Mouse (Mus musculus): ENCODE results near the gene Mmp24. TPM values are rescaled to one million over a fixed set of nuclear protein-coding genes. Genes with fewer than 3 reads are reported as not detected.
A peak's percentile ranks its signal among the peaks of the same experiment; 100 is the strongest.

Mmp24 gene
- polyA plus RNA-seq, 1 experiment from 2014 or later = 19.6 TPM

DNA sequence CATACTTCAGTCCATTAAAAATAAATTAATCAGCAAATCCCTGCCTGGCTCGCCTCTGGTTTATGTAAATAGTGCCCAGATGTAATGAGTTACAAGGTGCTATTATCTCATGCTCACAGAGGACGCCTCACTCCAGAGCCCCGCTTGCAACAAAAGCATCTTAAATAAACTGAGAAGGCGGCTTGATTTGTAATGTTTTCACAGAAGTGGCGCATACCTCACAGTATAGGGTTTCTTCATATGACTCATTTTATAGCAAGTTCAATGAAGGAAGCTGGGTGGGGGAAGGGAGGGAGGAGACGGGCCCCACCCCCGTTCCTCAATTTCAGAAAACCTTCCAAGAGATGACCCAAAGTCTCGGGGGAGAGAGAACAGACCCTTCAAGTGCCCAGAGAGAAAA lies 71.8 kb downstream of the Mmp24 start:
- no peak overlapping the region for H3K4me3 ChIP-seq
- H3K9me3 ChIP-seq = no peaks in the 10 kb centered on the region
- WGBS = 90% methylated on average over 8 of the region's 8 CpGs
- H3K9ac ChIP-seq = no peak overlapping the region
- H3K4me2 ChIP-seq = no peak overlapping the region
- no peaks in the 10 kb centered on the region for H3K27me3 ChIP-seq
- no peaks in the 10 kb centered on the region for H3K4me1 ChIP-seq (replicated peaks)
- peaks cover 30% of the 10 kb centered on the region for H3K36me3 ChIP-seq
- H3K27ac ChIP-seq (replicated peaks) = no peak overlapping the region
- no peak for ATAC-seq (ENCODE audit: low FRiP score, low read depth)

DNA sequence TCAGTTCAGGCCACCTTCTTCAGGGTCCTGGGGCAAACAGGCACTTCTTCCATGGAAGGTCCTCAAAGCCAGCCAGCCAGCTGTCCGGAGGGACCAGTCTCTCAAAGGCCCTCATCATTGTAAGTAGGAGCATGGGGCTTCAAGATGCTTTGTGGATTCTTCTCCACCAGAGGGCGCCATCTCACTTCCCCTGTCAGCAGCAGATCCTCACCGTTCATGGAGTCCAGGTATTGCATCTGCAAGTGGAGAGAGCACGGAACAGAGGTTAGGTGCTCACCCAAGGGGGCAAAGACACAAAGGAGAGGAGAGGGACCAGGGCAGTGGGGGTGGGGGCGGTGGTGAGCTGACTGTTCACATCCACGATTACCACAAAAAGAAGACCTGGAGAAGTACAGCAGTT lies 73.1 kb downstream of the Mmp24 start:
- H3K27ac ChIP-seq (replicated peaks) = no peak overlapping the region
- H3K4me3 ChIP-seq = no peak overlapping the region
- peaks cover 30% of the 10 kb centered on the region for H3K36me3 ChIP-seq
- no peaks in the 10 kb centered on the region for H3K4me1 ChIP-seq (replicated peaks)
- 41% methylated on average over 6 of the region's 6 CpGs for WGBS
- H3K9ac ChIP-seq = no peak overlapping the region
- ATAC-seq (ENCODE audit: low FRiP score, low read depth) = no peak
- H3K27me3 ChIP-seq = no peaks in the 10 kb centered on the region
- no peak overlapping the region for H3K4me2 ChIP-seq
- no peaks in the 10 kb centered on the region for H3K9me3 ChIP-seq

DNA sequence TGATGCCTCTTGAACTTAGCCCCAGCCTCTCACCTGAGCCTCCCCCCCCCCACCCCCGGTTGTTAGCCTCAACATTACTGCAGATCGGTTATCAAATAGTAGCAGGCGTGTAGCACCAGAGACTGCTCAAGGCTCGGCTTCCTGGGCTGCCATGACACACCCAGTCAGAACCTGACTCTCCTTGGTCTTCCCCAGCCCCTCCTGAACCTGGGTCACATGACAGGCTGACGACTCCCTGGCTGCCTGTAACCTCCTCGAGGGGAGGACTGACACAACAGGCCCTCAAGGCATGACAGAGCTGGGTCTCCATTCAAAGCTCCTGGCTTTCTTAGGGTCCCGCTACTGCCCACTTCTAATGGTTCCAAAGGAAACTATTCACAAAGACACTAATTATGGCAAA lies 74.3 kb downstream of the Mmp24 start:
- Histone ChIP-seq H3K27me3 (no peaks in the 10 kb centered on the region), H3K9ac (no peak overlapping the region), H3K27ac (replicated peaks) (no peak overlapping the region), H3K36me3 (peaks cover 30% of the 10 kb centered on the region), H3K9me3 (no peaks in the 10 kb centered on the region), H3K4me2 (no peak overlapping the region), H3K4me1 (replicated peaks) (no peaks in the 10 kb centered on the region), H3K4me3 (no peak overlapping the region)
- ATAC-seq (ENCODE audit: low FRiP score, low read depth) = no peak
- WGBS = 77% methylated on average over 7 of the region's 7 CpGs

- no peak overlapping the region for H3K4me3 ChIP-seq
- H3K27me3 ChIP-seq = no peaks in the 10 kb centered on the region
- H3K27ac ChIP-seq (replicated peaks) = no peak overlapping the region
- no peaks in the 10 kb centered on the region for H3K4me1 ChIP-seq (replicated peaks)
- 81% methylated on average over 7 of the region's 7 CpGs for whole genome bisulfite sequencing
- H3K4me2 ChIP-seq = no peak overlapping the region
- peaks cover 30% of the 10 kb centered on the region for H3K36me3 ChIP-seq
- H3K9me3 ChIP-seq = no peaks in the 10 kb centered on the region
- no peak overlapping the region for H3K9ac ChIP-seq
- ATAC-seq (ENCODE audit: low FRiP score, low read depth) = no peak
Measured at GRCm38 (mm10) chr2:155850120-155850519, 75.0 kb downstream of the Mmp24 start.

DNA sequence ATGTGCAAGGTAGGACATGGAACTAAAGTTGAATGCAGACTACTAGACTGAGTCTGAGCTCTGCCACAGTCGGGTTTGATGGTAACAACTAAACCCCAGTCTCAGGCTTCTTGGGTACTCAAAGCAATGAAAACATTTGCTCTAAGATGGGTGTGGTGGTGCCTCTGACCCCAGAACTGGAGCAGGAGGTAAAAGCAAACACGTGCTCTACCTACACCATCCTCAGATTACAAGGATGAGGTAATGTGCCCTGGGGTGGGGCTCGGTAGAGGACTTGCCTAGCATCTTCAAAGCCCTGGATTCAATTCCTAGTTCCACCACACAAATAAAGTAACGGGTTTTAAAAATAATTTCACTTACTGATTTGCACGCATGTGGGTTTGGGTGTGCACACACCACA lies 77.4 kb downstream of the Mmp24 start:
- H3K27me3 ChIP-seq = no peaks in the 10 kb centered on the region
- no peak for ATAC-seq (ENCODE audit: low FRiP score, low read depth)
- no peak overlapping the region for H3K9ac ChIP-seq
- no peaks in the 10 kb centered on the region for H3K9me3 ChIP-seq
- no peak overlapping the region for H3K27ac ChIP-seq (replicated peaks)
- no peak overlapping the region for H3K4me3 ChIP-seq
- H3K4me1 ChIP-seq (replicated peaks) = no peaks in the 10 kb centered on the region
- WGBS = 91% methylated on average over 5 of the region's 5 CpGs
- peaks cover 20% of the 10 kb centered on the region; the same call in 1 of the 2 replicates for H3K36me3 ChIP-seq
- H3K4me2 ChIP-seq = no peak overlapping the region

- Histone ChIP-seq H3K4me3 (no peak overlapping the region), H3K4me2 (no peak overlapping the region), H3K27ac (replicated peaks) (no peak overlapping the region), H3K36me3 (no peaks in the 10 kb centered on the region), H3K27me3 (no peaks in the 10 kb centered on the region), H3K9ac (no peak overlapping the region), H3K9me3 (no peaks in the 10 kb centered on the region), H3K4me1 (replicated peaks) (peaks cover 12% of the 10 kb centered on the region)
- no peak for ATAC-seq (ENCODE audit: low FRiP score, low read depth)
- whole genome bisulfite sequencing = 76% methylated on average over 7 of the region's 7 CpGs
Measured at GRCm38 (mm10) chr2:155860102-155860501, 85.0 kb downstream of the Mmp24 start.

- no peak overlapping the region for H3K9ac ChIP-seq
- WGBS = 93% methylated on average over 6 of the region's 6 CpGs
- H3K27me3 ChIP-seq = no peaks in the 10 kb centered on the region
- H3K36me3 ChIP-seq = no peaks in the 10 kb centered on the region
- H3K27ac ChIP-seq (replicated peaks) = no peak overlapping the region
- no peak for ATAC-seq (ENCODE audit: low FRiP score, low read depth)
- peaks cover 12% of the 10 kb centered on the region for H3K4me1 ChIP-seq (replicated peaks)
- no peak overlapping the region for H3K4me3 ChIP-seq
- no peak overlapping the region for H3K4me2 ChIP-seq
- no peaks in the 10 kb centered on the region for H3K9me3 ChIP-seq
Measured at GRCm38 (mm10) chr2:155861581-155861980, 86.4 kb downstream of the Mmp24 start.

DNA sequence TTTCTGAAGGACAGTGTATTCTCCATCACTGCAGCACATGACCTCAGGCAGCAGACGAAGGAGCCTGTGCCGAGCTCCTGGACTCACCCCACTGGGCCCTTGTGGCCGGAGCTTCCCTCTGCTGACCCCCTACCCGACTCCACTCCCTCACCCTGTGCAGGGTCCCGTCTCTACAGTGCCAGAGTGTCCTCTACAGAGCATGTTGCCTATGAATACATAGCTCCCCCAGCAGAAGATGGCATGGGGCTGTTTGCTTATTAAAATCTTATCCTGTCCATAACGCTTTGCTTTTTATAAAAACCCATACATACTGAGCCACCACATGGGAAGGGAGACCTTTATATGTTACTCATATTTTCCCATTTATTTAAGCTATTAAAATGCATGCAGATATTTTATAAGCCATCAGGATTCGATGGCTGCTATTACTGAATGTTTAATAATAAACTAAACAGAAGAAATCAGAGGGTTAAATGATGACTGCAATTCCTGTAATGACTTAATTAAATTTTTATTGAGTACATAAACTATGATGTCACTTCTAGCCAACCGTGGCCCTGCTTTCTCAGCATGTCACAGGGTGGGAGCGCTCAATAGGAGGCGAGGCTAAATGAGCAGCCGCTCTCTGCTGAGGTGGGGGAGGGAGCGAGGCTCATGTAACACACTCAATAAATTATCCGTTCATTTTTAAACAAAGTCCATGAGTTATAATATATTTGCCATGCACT lies 87.6 kb downstream of the Mmp24 start:
- peaks cover 12% of the 10 kb centered on the region for H3K4me1 ChIP-seq (replicated peaks)
- ATAC-seq (ENCODE audit: low FRiP score, low read depth) = peak; percentile 93
- H3K4me3 ChIP-seq = 0 out of 2 replicates have a peak overlapping the region, but pooled peaks have one; percentile 0
- peak overlapping the region; percentile 36 for H3K4me2 ChIP-seq
- WGBS = 41% methylated on average over 13 of the region's 13 CpGs
- H3K9me3 ChIP-seq = no peaks in the 10 kb centered on the region
- H3K36me3 ChIP-seq = no peaks in the 10 kb centered on the region
- peak overlapping the region; percentile 77 for H3K27ac ChIP-seq (replicated peaks)
- no peaks in the 10 kb centered on the region for H3K27me3 ChIP-seq
- 0 out of 2 replicates have a peak overlapping the region, but pooled peaks have one; percentile 13 for H3K9ac ChIP-seq

DNA sequence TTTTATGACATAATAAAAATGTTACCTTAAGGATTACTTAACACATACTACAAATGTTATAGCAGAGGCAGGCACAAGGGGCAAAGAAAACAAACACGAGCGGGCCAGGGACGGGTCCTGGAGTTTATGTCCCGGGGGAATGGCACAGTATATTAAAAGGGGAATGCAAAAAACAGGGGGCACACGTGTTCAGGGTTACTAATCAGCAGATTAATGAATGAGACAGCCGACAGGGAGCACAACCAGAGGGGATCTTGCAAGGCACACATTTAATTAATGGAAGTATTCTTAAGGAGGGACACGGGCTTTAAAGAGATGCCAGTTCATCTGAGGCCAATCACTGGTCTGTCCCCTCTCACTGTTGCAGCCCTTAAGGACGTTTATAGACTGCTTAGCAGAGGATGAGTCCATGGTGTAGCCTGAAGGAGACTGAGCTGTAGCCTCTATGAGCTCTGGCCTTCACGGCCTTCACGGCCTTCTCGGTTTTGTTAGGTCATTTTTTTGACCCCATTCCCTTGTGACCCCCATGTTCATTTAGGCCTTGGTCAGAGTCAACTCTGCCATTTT lies 88.2 kb downstream of the Mmp24 start:
- H3K9me3 ChIP-seq = no peaks in the 10 kb centered on the region
- H3K4me3 ChIP-seq = 0 out of 2 replicates have a peak overlapping the region, but pooled peaks have one; percentile 0
- peak overlapping the region; percentile 36 for H3K4me2 ChIP-seq
- 0 out of 2 replicates have a peak overlapping the region, but pooled peaks have one; percentile 13 for H3K9ac ChIP-seq
- H3K36me3 ChIP-seq = no peaks in the 10 kb centered on the region; the same call in 1 of the 2 replicates
- no peaks in the 10 kb centered on the region for H3K27me3 ChIP-seq
- ATAC-seq (ENCODE audit: low FRiP score, low read depth) = peak; percentile 74
- peaks cover 12% of the 10 kb centered on the region for H3K4me1 ChIP-seq (replicated peaks)
- H3K27ac ChIP-seq (replicated peaks) = peak overlapping the region; percentile 61
- 45% methylated on average over 11 of the region's 11 CpGs for WGBS

Other genes starting within 250 kb of the Mmp24 start
- 14.9 and 15.3 TPM in 2 replicates for gene Gss, start 182.5 kb upstream of the Mmp24 start, polyA plus RNA-seq (2015; fragmentation: Nextera tagmentation; extraction: Ambion mirVana)
- gene Myh7b, start 164.1 kb upstream of the Mmp24 start, polyA plus RNA-seq (2015; fragmentation: Nextera tagmentation; extraction: Ambion mirVana) = 1.4 and 1.6 TPM in 2 replicates
- 162 and 164 TPM in 2 replicates for gene Trpc4ap, start 83.0 kb upstream of the Mmp24 start, polyA plus RNA-seq (2015; fragmentation: Nextera tagmentation; extraction: Ambion mirVana)
- 39.9 and 42.4 TPM in 2 replicates for gene Edem2, start 45.9 kb upstream of the Mmp24 start, polyA plus RNA-seq (2015; fragmentation: Nextera tagmentation; extraction: Ambion mirVana)
- gene Gm17581, start 39.5 kb upstream of the Mmp24 start, polyA plus RNA-seq (2015; fragmentation: Nextera tagmentation; extraction: Ambion mirVana) = not detected in 2 replicates
- gene Procr, start 24.2 kb upstream of the Mmp24 start, polyA plus RNA-seq (2015; fragmentation: Nextera tagmentation; extraction: Ambion mirVana) = 2.9 and 4.1 TPM in 2 replicates
- 39.1 and 42.7 TPM in 2 replicates for gene BC029722, start 44.1 kb downstream of the Mmp24 start, polyA plus RNA-seq (2015; fragmentation: Nextera tagmentation; extraction: Ambion mirVana)
- gene Eif6, start 51.6 kb downstream of the Mmp24 start, polyA plus RNA-seq (2015; fragmentation: Nextera tagmentation; extraction: Ambion mirVana) = 148 and 155 TPM in 2 replicates
- 0.45 and 0.82 TPM in 2 replicates for gene Fam83c, start 59.5 kb downstream of the Mmp24 start, polyA plus RNA-seq (2015; fragmentation: Nextera tagmentation; extraction: Ambion mirVana)
- 64.2 and 65.0 TPM in 2 replicates for gene Uqcc1, start 155.0 kb downstream of the Mmp24 start, polyA plus RNA-seq (2015; fragmentation: Nextera tagmentation; extraction: Ambion mirVana)
- not detected in 2 replicates for gene Gm15557, start 165.4 kb downstream of the Mmp24 start, polyA plus RNA-seq (2015; fragmentation: Nextera tagmentation; extraction: Ambion mirVana)
- gene Gdf5, start 170.0 kb downstream of the Mmp24 start, polyA plus RNA-seq (2015; fragmentation: Nextera tagmentation; extraction: Ambion mirVana) = 1.8 and 2.8 TPM in 2 replicates
- gene Cep250, start 181.1 kb downstream of the Mmp24 start, polyA plus RNA-seq (2015; fragmentation: Nextera tagmentation; extraction: Ambion mirVana) = 13.6 and 16.9 TPM in 2 replicates
- gene 6430550D23Rik, start 232.6 kb downstream of the Mmp24 start, polyA plus RNA-seq (2015; fragmentation: Nextera tagmentation; extraction: Ambion mirVana) = 1.2 and 2.9 TPM in 2 replicates
- gene Ergic3, start 232.7 kb downstream of the Mmp24 start, polyA plus RNA-seq (2015; fragmentation: Nextera tagmentation; extraction: Ambion mirVana) = 426 and 467 TPM in 2 replicates

All from hindbrain, embryonic 15.5 days (tissue).